Mouse (Mus musculus) T-helper 1 cell (primary cell): ENCODE measurements at regions not wholly inside any gene's neighbourhood (a gene's known extent, or its start where the extent isn't known, plus 50 kb on each side); places are given as distances from the start of the nearest gene placed in this dataset.

Experiments
- in situ Hi-C: fragments of 300-600 bp; cut with MboI, MseI; formaldehyde crosslinking; loops from one replicate; pipeline ENCODE4 v1.15.1; 2025; ENCODE audit warnings: high pct_unique_total_duplicates

- in situ Hi-C loops = no loop called here
Observed at GRCm38 (mm10) chr3:17772886-17773285, 175.3 kb upstream of the Cypt12 start.

DNA sequence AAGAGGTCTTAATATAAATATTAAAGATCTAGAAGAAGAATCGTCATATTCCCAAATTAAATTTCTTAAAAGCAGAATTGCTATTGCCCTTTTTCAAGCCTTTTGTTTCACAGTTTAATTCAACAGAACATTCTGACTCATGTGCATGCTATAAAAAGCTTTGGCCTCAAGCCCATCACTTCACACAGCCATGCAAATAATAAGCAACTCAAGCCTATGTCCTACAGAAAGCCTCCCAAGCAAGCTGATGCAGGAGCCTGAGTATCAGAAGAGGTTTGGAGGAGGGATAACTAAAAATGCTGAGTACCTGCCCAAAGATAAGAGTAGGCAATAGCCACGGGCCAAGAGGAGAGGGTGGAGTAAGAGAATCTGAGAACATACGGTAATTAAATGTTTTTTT is 169.1 kb upstream of the Cypt12 start:
- in situ Hi-C loops = no loop called here

DNA sequence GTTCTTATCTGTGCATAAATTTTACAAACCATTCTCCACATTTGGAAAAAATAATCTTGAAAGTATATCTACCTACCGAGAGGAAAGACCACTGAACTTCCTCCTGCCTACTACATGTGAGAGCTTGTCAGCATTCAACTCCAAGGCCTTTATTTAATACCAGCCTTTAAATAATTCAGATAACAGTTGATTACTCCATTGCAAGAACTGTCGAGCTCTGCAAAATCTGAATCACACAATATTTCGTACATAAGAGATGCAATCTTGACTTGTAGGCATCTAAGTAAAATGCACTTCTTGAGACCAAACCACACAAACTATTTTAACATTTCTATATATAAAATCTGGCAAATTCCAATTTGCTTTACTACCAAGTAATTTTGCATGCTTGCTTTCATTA is 164.1 kb upstream of the Cypt12 start:
- in situ Hi-C loops = no loop called here

DNA sequence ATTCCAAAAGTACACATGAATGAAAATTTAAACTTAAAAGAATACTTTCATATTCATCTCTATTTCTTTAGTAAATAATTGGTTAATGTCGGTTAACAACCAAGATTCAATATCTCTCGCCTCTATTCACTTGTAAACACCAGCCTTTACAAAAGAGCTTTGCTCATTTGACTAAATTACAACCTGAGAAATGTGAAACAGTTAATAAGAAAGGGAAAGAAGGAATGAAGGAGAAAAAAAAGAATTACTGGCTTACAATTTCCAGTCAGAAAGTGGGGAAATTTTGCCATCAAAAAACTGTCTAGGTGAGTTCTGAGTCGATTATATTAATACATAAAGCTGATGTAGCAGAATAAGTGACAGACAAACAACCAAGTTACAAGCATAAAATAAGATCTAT is 163.6 kb upstream of the Cypt12 start:
- in situ Hi-C loops = no loop called here

DNA sequence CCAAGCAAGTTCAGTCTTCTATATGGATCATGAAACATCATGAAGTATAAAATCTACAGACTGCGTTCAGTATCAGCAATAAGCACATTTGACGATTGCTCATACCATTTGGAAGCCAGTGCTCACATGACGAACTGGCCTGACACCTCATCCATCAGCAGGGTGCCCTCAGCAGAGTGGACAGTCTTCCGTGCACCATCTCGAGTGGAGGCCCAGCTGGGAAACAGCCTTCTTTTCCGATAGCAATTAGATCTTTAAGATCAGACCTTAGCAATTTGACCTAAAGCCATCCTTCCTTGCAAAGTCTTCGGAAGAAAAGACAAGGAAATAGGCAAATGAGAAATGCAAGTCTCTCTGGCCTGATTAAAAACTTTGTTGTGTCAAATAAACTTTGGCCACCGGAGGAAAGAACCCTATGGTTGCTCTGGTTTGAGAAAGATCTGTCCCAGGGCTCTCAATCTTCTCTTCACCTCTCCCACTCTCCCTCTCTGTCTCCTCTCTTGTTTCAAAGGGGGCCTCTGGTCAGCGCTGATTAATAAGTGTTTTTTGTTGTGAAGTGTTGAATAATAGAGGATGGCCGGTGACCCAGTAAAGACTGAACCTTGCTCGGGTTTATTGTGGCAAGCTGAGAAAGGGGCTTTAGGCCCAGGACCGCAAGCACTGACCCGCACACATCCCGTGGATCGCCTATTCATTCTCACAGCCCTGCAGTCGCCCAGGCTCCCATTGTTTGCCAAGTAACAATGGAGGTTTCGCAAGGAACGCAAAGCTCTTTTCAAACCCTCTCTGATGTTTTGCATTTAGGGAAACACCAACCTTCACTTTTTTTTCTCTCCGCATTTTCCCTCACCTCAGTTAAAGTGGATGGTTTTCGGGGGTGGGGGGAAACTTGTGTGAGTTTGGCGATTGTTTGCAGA is 162.8 kb upstream of the Cypt12 start:
- in situ Hi-C loops = no loop called here

DNA sequence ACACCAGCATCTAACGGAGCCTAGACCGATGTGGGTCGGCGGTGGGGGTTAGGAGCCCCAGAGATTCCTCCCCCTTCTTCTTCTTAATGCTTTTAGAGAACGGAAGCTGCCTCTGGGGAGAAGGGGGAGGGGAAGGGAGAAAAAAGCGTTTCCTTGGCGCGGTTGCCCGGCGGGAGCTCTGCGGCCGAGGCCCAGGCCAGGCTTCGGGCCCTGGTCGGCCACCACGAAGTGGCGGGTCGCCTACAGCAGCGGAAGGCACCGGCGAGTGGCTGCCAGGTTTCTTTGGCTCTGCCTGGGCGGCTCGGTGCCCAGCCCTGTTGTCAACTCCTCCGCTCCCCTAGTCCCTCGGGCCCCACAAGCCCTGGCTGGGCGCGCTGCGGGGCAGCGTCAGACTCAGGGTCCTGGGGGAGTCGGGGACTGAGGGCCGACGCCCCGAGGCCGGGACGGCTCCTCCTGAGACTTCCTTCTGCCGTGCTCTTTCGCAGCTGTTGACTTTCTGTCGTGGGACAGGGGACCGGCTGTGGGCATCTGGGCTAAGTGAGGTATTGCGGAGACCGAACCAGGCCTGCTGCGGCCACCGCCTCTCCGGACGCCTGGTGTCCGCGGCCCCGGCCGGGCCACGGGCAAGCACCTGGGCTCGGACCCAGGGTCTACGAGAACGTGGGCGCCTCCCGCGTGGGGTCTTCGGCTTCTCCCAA is 162.0 kb upstream of the Cypt12 start:
- in situ Hi-C loops = no loop called here

DNA sequence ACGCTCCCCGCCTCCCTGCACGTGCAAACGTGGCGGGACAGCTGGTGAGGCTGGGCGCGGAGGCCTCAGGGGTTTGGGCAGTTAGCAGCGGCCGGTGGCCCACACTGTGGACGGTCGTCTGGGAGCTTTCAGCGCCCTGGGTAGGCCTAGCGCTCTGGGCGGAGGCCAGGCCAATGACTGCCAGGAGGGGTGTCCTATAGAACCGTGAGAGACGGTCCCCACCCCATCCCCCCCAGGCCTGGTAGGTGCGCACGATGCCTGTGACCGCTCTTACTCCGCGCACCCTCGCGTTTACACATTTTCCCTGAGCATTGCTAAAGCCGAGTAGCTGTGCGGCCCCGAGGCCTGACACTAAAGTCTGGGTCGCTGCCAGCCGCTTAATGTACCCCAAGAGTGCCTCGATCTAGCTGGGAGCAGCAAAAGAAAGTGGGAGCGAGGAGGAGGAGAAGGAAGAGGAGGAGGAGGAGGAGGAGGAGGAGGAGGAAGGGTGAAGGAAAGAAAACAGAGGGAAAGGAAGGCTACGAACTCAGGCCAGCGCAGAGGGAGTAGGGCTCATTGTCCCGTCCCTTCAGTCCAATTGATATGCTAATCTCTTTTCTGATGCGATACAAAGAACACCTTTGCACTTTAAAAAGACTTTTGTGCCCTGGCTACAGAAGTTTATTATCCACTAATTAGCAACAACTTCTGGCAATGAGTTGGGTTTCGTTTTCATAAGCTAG is 161.3 kb upstream of the Cypt12 start:
- in situ Hi-C loops = no loop called here

GRCm38 (mm10) chr3:17787443-17788333 is 160.5 kb upstream of the Cypt12 start:
- in situ Hi-C loops = no loop called here

DNA sequence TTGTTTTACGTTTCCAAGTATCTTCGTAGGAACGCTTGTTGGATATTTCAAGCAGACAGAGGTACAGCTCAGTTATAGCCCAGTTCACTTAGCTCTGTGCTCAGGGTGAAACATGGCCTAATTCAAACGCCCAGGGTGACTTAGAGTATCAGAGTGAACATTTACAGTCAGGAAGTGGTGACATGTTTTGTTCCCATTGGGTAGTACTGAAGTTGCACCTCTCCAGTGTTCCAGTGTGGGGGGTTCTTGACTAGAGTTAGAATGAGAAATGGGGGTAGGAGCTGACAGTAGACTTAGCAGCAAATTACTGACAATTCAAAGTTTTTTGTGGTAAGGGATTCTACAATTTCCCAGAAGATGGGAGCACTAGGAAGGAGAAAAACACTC is 159.9 kb upstream of the Cypt12 start:
- in situ Hi-C loops = no loop called here

GRCm38 (mm10) chr3:17788778-17789299 is 159.4 kb upstream of the Cypt12 start:
- in situ Hi-C loops = no loop called here

DNA sequence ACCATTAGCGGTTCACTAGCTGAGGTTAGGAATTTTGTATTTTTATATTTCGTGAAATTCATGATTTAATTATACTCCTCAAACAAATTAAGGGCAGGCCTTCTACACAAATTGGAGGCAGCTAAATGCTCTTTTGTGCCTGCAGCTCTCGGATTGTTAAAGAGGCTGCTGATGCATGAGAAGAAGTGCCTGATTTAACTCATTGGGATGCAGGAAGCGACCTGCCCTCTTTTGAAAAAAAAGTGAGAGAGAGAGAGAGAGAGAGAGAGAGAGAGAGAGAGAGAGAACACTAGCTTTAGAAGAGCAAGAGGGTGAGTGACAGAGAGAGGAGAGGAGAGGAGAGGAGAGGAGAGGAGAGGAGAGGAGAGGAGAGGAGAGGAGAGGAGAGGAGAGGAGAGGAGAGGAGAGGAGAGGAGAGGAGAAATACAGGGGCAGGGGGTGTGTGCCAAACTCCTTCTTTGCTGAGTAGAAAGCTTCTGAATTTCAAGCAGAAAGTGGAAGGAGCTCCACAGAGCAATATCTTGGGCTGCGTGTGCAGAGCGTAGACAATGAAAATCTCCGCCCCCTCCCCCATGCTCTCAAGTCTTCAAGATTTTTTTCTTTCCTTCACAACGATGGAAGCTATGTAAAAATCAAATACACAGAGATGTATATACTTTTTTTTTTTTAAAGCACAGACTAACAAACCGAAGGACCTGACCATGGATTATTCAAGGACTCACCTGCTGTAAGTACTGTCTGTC is 158.6 kb upstream of the Cypt12 start:
- in situ Hi-C loops = no loop called here

DNA sequence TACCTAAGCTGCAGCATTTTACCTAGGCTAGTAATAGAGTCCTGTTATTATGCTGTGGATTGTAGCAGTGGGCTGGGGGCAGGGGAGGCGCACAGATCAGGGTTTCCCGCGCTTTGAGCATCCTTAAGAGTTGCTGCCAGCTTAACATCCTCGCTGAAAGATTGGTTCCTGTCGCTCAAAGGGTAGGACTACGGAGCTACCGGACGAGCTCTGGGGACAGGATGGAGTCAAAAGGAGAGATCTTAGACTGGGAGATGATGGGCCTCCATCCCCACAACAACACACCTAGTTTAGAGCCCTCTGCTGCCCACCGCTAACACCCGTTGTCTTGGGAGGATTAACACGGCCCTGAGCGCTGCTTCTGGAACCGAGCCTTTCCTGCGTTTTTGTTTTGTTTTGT is 157.9 kb upstream of the Cypt12 start:
- in situ Hi-C loops = no loop called here

GRCm38 (mm10) chr3:17790816-17791215 is 157.4 kb upstream of the Cypt12 start:
- in situ Hi-C loops = no loop called here

- in situ Hi-C loops = no loop called here
Observed at GRCm38 (mm10) chr3:17791381-17792320, 156.6 kb upstream of the Cypt12 start.

DNA sequence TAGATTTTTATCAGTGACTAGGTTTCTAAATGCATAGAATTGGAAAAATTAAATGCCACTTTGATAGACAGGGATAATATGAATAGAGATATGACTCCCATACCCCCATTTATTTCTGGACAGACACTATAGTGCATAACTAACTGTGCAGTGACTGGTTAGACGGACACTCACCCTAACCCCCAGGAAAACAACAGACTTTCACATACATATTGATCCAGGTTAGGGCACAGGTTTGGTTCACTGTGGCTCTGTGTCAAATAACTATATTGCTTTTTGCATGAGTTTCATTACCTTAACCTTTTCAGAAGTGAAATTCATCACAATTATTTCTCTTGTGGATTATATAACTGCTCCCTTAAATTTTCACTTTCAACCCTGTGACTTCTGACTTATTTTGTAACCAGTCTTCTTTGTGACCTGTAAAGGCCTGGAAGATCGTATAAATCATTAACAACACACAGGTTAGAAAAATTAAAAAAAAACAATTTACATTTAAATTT is 155.6 kb upstream of the Cypt12 start:
- in situ Hi-C loops = no loop called here

DNA sequence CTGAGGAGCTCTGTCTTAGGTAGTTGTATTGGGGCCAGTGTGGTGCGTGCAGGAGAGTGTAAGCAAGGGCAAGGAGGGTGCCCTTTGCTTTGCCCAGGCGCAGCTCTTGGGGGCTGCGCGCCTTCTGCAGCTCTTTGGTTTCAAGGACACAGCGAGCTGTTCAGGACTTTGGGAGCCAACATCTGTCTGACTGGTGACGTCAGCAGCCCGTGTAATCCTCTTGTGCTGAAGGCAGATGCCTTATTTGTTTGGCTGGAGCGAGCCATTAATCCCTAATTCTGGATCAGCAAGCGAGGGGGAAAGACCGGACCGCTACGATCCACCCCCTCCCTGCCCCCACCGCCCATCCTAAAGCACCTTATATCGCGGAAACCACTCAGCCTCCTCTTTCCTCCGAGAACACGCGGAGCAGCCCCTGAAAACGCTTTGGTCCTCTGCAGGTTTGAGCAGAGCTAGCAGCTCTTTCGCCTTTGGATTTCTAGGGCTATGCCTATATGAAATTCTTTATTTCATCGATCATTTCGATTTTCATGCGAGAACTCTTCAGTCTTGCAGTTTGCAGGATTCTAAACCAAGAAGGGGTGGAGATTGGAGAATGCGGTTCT is 154.5 kb upstream of the Cypt12 start:
- in situ Hi-C loops = no loop called here

DNA sequence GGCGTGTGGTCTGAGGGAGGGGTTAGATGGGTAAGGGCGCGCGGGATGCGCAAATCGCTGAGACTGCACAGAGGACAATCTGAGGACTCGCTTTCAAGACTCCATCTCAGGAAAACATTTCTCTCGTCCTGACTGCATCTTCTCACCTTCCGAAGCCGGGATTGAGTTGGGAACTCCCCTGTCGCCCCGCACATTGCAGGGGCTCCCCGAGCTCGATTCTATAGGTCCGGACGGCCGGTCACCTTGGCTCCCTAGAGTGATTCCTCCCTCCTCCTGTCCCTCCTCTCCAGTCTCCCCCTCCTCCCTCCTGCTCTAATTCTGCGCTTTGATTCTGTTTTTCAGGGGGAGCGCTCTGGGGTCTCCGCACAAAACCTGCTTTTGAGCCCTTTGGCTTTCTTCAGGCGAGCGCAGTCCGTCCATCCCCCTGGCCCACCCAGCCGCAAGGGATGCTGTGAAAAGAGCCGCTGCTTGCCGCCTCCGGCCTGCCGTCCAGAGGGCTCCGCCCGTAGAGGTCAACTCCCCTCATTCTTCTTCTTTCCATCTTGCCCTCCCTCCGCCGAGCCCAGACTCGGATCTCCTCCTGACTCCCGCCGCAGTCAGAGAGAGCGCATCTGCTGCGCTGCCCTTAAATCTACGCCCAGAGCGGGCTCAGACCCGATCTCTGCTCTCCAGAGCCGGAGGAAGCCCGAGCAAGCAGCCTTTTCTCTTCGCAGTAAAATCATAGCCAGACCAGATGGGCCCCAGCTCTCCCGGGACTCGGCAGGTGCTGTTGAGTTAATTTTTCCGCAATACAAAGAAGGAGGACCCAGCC is 153.8 kb upstream of the Cypt12 start:
- in situ Hi-C loops = no loop called here
